ENCODE assay signal across 22 mouse cellular contexts in genomic region chr3:41692440-41693142, GRCm38 (mm10).
"Had no signal": no experiment of that assay in that cellular context is flagged by ENCODE, and none has a peak within 500 bp of the region (broad histone marks: within the 10 kb centered on the region; RNA-seq: fewer than 3 reads in every experiment).

No protein-coding gene starts in this region.

- H3K4me3 ChIP-seq: limb, embryonic 10.5 days; limb, embryonic 13.5 days; liver, embryonic 12.5 days; liver, embryonic 15.5 days; lung, embryonic 15.5 days; megakaryocyte, embryonic 14.5 days; midbrain, embryonic 10.5 days; midbrain, embryonic 13.5 days; myocyte; neural tube, embryonic 13.5 days; stomach, embryonic 15.5 days had no signal

- H3K27me3 ChIP-seq: limb, embryonic 13.5 days; liver, embryonic 12.5 days; liver, embryonic 15.5 days; lung, embryonic 15.5 days; megakaryocyte, embryonic 14.5 days; midbrain, embryonic 13.5 days; neural tube, embryonic 13.5 days; stomach, embryonic 15.5 days had no signal

- H3K9ac ChIP-seq: limb, embryonic 13.5 days; liver, embryonic 12.5 days; liver, embryonic 15.5 days; lung, embryonic 15.5 days; midbrain, embryonic 13.5 days; neural tube, embryonic 13.5 days; stomach, embryonic 15.5 days had no signal

- H3K4me1 ChIP-seq: limb, embryonic 10.5 days; limb, embryonic 13.5 days; liver, embryonic 12.5 days; liver, embryonic 15.5 days; lung, embryonic 15.5 days; megakaryocyte, embryonic 14.5 days; midbrain, embryonic 10.5 days; midbrain, embryonic 13.5 days; neural tube, embryonic 13.5 days; stomach, embryonic 15.5 days had no signal

- ATAC-seq: liver, embryonic 12.5 days; midbrain, embryonic 13.5 days; midbrain, embryonic 16.5 days had no signal

- H3K9me3 ChIP-seq: limb, embryonic 10.5 days; liver, embryonic 12.5 days; liver, embryonic 15.5 days; lung, embryonic 15.5 days; megakaryocyte, embryonic 14.5 days; midbrain, embryonic 13.5 days; stomach, embryonic 15.5 days had no signal

- H3K36me3 ChIP-seq: liver, embryonic 12.5 days; liver, embryonic 15.5 days; stomach, embryonic 15.5 days had no signal

- H3K4me2 ChIP-seq: limb, embryonic 13.5 days; liver, embryonic 12.5 days; liver, embryonic 15.5 days; lung, embryonic 15.5 days; midbrain, embryonic 13.5 days; neural tube, embryonic 13.5 days; stomach, embryonic 15.5 days had no signal

- H3K27ac ChIP-seq: limb, embryonic 10.5 days; limb, embryonic 13.5 days; liver, embryonic 12.5 days; liver, embryonic 15.5 days; lung, embryonic 15.5 days; midbrain, embryonic 10.5 days; midbrain, embryonic 13.5 days; neural tube, embryonic 13.5 days; stomach, embryonic 15.5 days had no signal

- DNase-seq: kidney, postnatal 14 days; kidney, postnatal 4 days; liver; lung, adult 18-20 months; lung, postnatal 10 days; lung, postnatal 36 days; retina, postnatal 1 day; right cerebral cortex, postnatal 25 days; spleen, adult 18-20 months; thymus, postnatal 25 days had no signal
